Mouse (Mus musculus) ES-E14 (cell line): Measurements from ENCODE around the gene Psapl1. TPM values are rescaled to one million over a fixed set of nuclear protein-coding genes. Genes with fewer than 3 reads are reported as not detected.

ENCODE experiments used
- DNase-seq: peaks from one replicate; pipeline ENCODE4 v3.0.0-alpha.2; 2013; ENCODE audit warnings: low read depth, low spot score
- H3K27ac ChIP-seq: 2 replicates; pipeline ENCODE4 v1.5.1; 2012; ENCODE audit warnings: low read depth, mild to moderate bottlenecking, low read length, moderate library complexity, mixed read lengths; ENCODE audit not compliant: poor library complexity, insufficient read depth, severe bottlenecking
- H3K36me3 ChIP-seq: 2 replicates; pipeline ENCODE4 v1.6.1; 2012; ENCODE audit warnings: mild to moderate bottlenecking, low read length, moderate library complexity, mixed read lengths; ENCODE audit not compliant: control insufficient read depth, poor library complexity, insufficient read depth, severe bottlenecking
- H3K4me1 ChIP-seq, 2 experiments: fragments of 150-350 bp in 1 of 2; sonication (generic) in 1 of 2; 2 replicates each; pipeline ENCODE4 v1.6.1; 2012; ENCODE audit warnings: low read length in 2 of 2, mild to moderate bottlenecking in 1 of 2, mixed read lengths in 1 of 2; ENCODE audit not compliant: control insufficient read depth in 2 of 2, insufficient read depth in 2 of 2, poor library complexity in 1 of 2
- H3K4me3 ChIP-seq, 2 experiments: fragments of 150-350 bp in 1 of 2; sonication (generic) in 1 of 2; 2 replicates each; pipeline ENCODE4 v1.5.1; 2012; ENCODE audit warnings: low read length in 2 of 2, low read depth in 1 of 2, mild to moderate bottlenecking in 1 of 2, mixed read lengths in 1 of 2; ENCODE audit not compliant: insufficient read depth in 1 of 2, poor library complexity in 1 of 2, severe bottlenecking in 1 of 2
- H3K9ac ChIP-seq: 2 replicates; pipeline ENCODE4 v1.6.1; 2012; ENCODE audit warnings: low read depth, mild to moderate bottlenecking, low read length, mixed read lengths; ENCODE audit not compliant: poor library complexity, insufficient read depth, severe bottlenecking
- H3K9me3 ChIP-seq: fragments of 150-350 bp; sonication (generic); 2 replicates; pipeline ENCODE4 v1.6.1; 2012; ENCODE audit warnings: low read depth, mild to moderate bottlenecking, low read length; ENCODE audit not compliant: control insufficient read depth, insufficient read depth
- CHD2 ChIP-seq: IDR thresholded peaks from 2 replicates; pipeline ENCODE4 v1.6.1; 2014; ENCODE audit warnings: mild to moderate bottlenecking, low read depth, low read length, inconsistent platforms
- HCFC1 ChIP-seq: IDR thresholded peaks from 2 replicates; pipeline ENCODE4 v1.6.1; 2012; ENCODE audit warnings: low read length, inconsistent platforms, borderline replicate concordance; ENCODE audit not compliant: insufficient read depth
- MAFK ChIP-seq: IDR thresholded peaks from 2 replicates; pipeline ENCODE4 v1.6.1; 2014; ENCODE audit warnings: mild to moderate bottlenecking, low read depth, low read length, inconsistent platforms; ENCODE audit not compliant: insufficient read depth
- ZC3H11A ChIP-seq: IDR thresholded peaks from 2 replicates; pipeline ENCODE4 v1.6.1; 2012; ENCODE audit warnings: low read depth, mild to moderate bottlenecking, inconsistent platforms, low read length, borderline replicate concordance
- ZNF384 ChIP-seq: IDR thresholded peaks from 2 replicates; pipeline ENCODE4 v1.6.1; 2012; ENCODE audit warnings: low read depth, low read length, inconsistent platforms
- in situ Hi-C, 2 experiments: fragments of 600-800 bp; cut with MboI; formaldehyde crosslinking; loops; one replicate each; pipeline ENCODE4 v1.15.1; 2025; ENCODE audit warnings: low sequenced_read_pairs in 2 of 2, inconsistent platforms in 1 of 2; ENCODE audit not compliant: unreplicated experiment in 2 of 2
- total RNA-seq: library from RNA; depleted of rRNA; stranded (reverse); fragments of 300-350 nt; gene quantifications from 2 replicates; pipeline ENCODE4 v1.2.3, GENCODE M21; 2012; rRNA removed

The Psapl1 gene
- total RNA-seq, 1 experiment: not detected

GRCm38 (mm10) chr5:36254642-36255516, 51.1 kb downstream of the Psapl1 start:
- no peak for DNase-seq
- no peak overlapping the region for H3K27ac ChIP-seq
- TF ChIP-seq MAFK (no peak), CHD2 (no peak), HCFC1 (no peak), ZNF384 (no peak), ZC3H11A (no peak)

More at GRCm38 (mm10) chr5:36254642-36255516, 51.1 kb downstream of the Psapl1 start:
- no peak overlapping the region for H3K4me3 ChIP-seq
- H3K9ac ChIP-seq: no peak overlapping the region
- no peaks in the 10 kb centered on the region for H3K9me3 ChIP-seq
- no peaks in the 10 kb centered on the region for H3K36me3 ChIP-seq
- in situ Hi-C loops: no loop called here
- no peaks in the 10 kb centered on the region for H3K4me1 ChIP-seq

Other genes with a start within 250 kb of the Psapl1 start
- gene Sorcs2, start 194.1 kb downstream of the Psapl1 start, total RNA-seq: 4.7 and 5.4 TPM in 2 replicates